Mouse (Mus musculus) megakaryocyte, embryonic 14.5 days (primary cell): ENCODE measurements around the gene Tctn3.

Source experiments
- FLI1 ChIP-seq: IDR thresholded peaks from 2 replicates; pipeline ENCODE4 v1.6.1; 2012; ENCODE audit warnings: low read length, inconsistent platforms, mixed read lengths
- GATA1 ChIP-seq: IDR thresholded peaks from 3 replicates; pipeline ENCODE4 v1.6.1; 2012; ENCODE audit warnings: mixed read lengths, low read length, inconsistent platforms, borderline replicate concordance

GRCm38 (mm10) chr19:40633144-40633543 lies 21.1 kb upstream of the Tctn3 start:
- TF ChIP-seq GATA1 (no peak), FLI1 (no peak)
